Mouse (Mus musculus): ENCODE measurements around the gene Wipi1. TPM values are rescaled to one million over a fixed set of nuclear protein-coding genes. Genes with fewer than 3 reads are reported as not detected.
"Not testable (repeated sequence)": the region's sequence is repeated elsewhere in the genome, so short reads cannot be mapped to it uniquely, and the experiment has no call there.

Gene Wipi1
- polyA plus RNA-seq, 1 experiment = not detected

GRCm38 (mm10) chr11:109627648-109628047 lies 15.9 kb upstream of the Wipi1 start:
- H3K4me1 ChIP-seq (ENCODE audit: control insufficient read depth, insufficient read depth, low read length) = peaks cover 4% of the 10 kb centered on the region; the same call in 1 of the 2 replicates
- no peak overlapping the region for H3K4me3 ChIP-seq (ENCODE audit: insufficient read depth, low read depth, low read length)
- no peak overlapping the region for H3K27ac ChIP-seq (ENCODE audit: insufficient read depth, low read depth, low read length)
- 92% methylated on average over 4 of the region's 4 CpGs for WGBS
- no peak for TF ChIP-seq POLR2A (IDR thresholded peaks at IDR 0.05; ENCODE audit: insufficient read depth, low read depth, low read length)
- no peak for TF ChIP-seq CTCF (IDR thresholded peaks at IDR 0.05; ENCODE audit: insufficient read depth, low read depth, low read length)

- no peak for TF ChIP-seq POLR2A (IDR thresholded peaks at IDR 0.05; ENCODE audit: insufficient read depth, low read depth, low read length)
- no peak for TF ChIP-seq CTCF (IDR thresholded peaks at IDR 0.05; ENCODE audit: insufficient read depth, low read depth, low read length)
- Histone ChIP-seq H3K4me3 (ENCODE audit: insufficient read depth, low read depth, low read length) (no peak overlapping the region), H3K27ac (ENCODE audit: insufficient read depth, low read depth, low read length) (no peak overlapping the region), H3K4me1 (ENCODE audit: control insufficient read depth, insufficient read depth, low read length) (peaks cover 7% of the 10 kb centered on the region)
- 89% methylated on average over 7 of the region's 7 CpGs for WGBS
Measured at GRCm38 (mm10) chr11:109623238-109623637, 11.5 kb upstream of the Wipi1 start.

GRCm38 (mm10) chr11:109622518-109623037 lies 10.8 kb upstream of the Wipi1 start:
- H3K27ac ChIP-seq (ENCODE audit: insufficient read depth, low read depth, low read length) = no peak overlapping the region
- TF ChIP-seq POLR2A (IDR thresholded peaks at IDR 0.05; ENCODE audit: insufficient read depth, low read depth, low read length) (no peak), CTCF (IDR thresholded peaks at IDR 0.05; ENCODE audit: insufficient read depth, low read depth, low read length) (no peak)
- H3K4me1 ChIP-seq (ENCODE audit: control insufficient read depth, insufficient read depth, low read length) = peaks cover 7% of the 10 kb centered on the region
- no peak overlapping the region for H3K4me3 ChIP-seq (ENCODE audit: insufficient read depth, low read depth, low read length)
- WGBS = 34% methylated on average over 15 of the region's 15 CpGs

GRCm38 (mm10) chr11:109621183-109621582 lies 9.4 kb upstream of the Wipi1 start:
- peaks cover 10% of the 10 kb centered on the region for H3K4me1 ChIP-seq (ENCODE audit: control insufficient read depth, insufficient read depth, low read length)
- H3K4me3 ChIP-seq (ENCODE audit: insufficient read depth, low read depth, low read length) = no peak overlapping the region
- TF ChIP-seq CTCF (IDR thresholded peaks at IDR 0.05; ENCODE audit: insufficient read depth, low read depth, low read length) (no peak), POLR2A (IDR thresholded peaks at IDR 0.05; ENCODE audit: insufficient read depth, low read depth, low read length) (no peak)
- no peak overlapping the region for H3K27ac ChIP-seq (ENCODE audit: insufficient read depth, low read depth, low read length)
- 16% methylated on average over 2 of the region's 2 CpGs for WGBS

- no peak overlapping the region for H3K27ac ChIP-seq (ENCODE audit: insufficient read depth, low read depth, low read length)
- no peak for TF ChIP-seq POLR2A (IDR thresholded peaks at IDR 0.05; ENCODE audit: insufficient read depth, low read depth, low read length)
- TF ChIP-seq CTCF (IDR thresholded peaks at IDR 0.05; ENCODE audit: insufficient read depth, low read depth, low read length) = no peak
- 77% methylated on average over 6 of the region's 6 CpGs for WGBS
- peaks cover 10% of the 10 kb centered on the region for H3K4me1 ChIP-seq (ENCODE audit: control insufficient read depth, insufficient read depth, low read length)
- H3K4me3 ChIP-seq (ENCODE audit: insufficient read depth, low read depth, low read length) = no peak overlapping the region
Measured at GRCm38 (mm10) chr11:109620356-109620755, 8.6 kb upstream of the Wipi1 start.

- H3K4me3 ChIP-seq (ENCODE audit: insufficient read depth, low read depth, low read length); H3K27ac ChIP-seq (ENCODE audit: insufficient read depth, low read depth, low read length): not testable (repeated sequence)
- H3K4me1 ChIP-seq (ENCODE audit: control insufficient read depth, insufficient read depth, low read length) = peaks cover 10% of the 10 kb centered on the region
- 45% methylated on average over 8 of the region's 8 CpGs for WGBS
Measured at GRCm38 (mm10) chr11:109619055-109619454, 7.3 kb upstream of the Wipi1 start.

GRCm38 (mm10) chr11:109616766-109617165 lies 5.0 kb upstream of the Wipi1 start:
- no peak overlapping the region; the same call in 1 of the 2 replicates for H3K27ac ChIP-seq (ENCODE audit: insufficient read depth, low read depth, low read length)
- H3K4me1 ChIP-seq (ENCODE audit: control insufficient read depth, insufficient read depth, low read length) = peaks cover 3% of the 10 kb centered on the region; the same call in 1 of the 2 replicates
- H3K4me3 ChIP-seq (ENCODE audit: insufficient read depth, low read depth, low read length) = no peak overlapping the region
- TF ChIP-seq CTCF (IDR thresholded peaks at IDR 0.05; ENCODE audit: insufficient read depth, low read depth, low read length) (no peak), POLR2A (IDR thresholded peaks at IDR 0.05; ENCODE audit: insufficient read depth, low read depth, low read length) (no peak)
- 48% methylated on average over 4 of the region's 4 CpGs for WGBS

GRCm38 (mm10) chr11:109616352-109616751 lies 4.6 kb upstream of the Wipi1 start:
- 54% methylated on average over 4 of the region's 4 CpGs for WGBS
- no peak overlapping the region for H3K4me3 ChIP-seq (ENCODE audit: insufficient read depth, low read depth, low read length)
- peaks cover 3% of the 10 kb centered on the region; the same call in 1 of the 2 replicates for H3K4me1 ChIP-seq (ENCODE audit: control insufficient read depth, insufficient read depth, low read length)
- H3K27ac ChIP-seq (ENCODE audit: insufficient read depth, low read depth, low read length) = no peak overlapping the region
- TF ChIP-seq CTCF (IDR thresholded peaks at IDR 0.05; ENCODE audit: insufficient read depth, low read depth, low read length) (no peak), POLR2A (IDR thresholded peaks at IDR 0.05; ENCODE audit: insufficient read depth, low read depth, low read length) (no peak)

GRCm38 (mm10) chr11:109615286-109615685 lies 3.5 kb upstream of the Wipi1 start:
- H3K27ac ChIP-seq (ENCODE audit: insufficient read depth, low read depth, low read length) = no peak overlapping the region
- peaks cover 9% of the 10 kb centered on the region for H3K4me1 ChIP-seq (ENCODE audit: control insufficient read depth, insufficient read depth, low read length)
- 72% methylated on average over 9 of the region's 9 CpGs for WGBS
- no peak overlapping the region for H3K4me3 ChIP-seq (ENCODE audit: insufficient read depth, low read depth, low read length)
- no peak for TF ChIP-seq CTCF (IDR thresholded peaks at IDR 0.05; ENCODE audit: insufficient read depth, low read depth, low read length)
- TF ChIP-seq POLR2A (IDR thresholded peaks at IDR 0.05; ENCODE audit: insufficient read depth, low read depth, low read length) = no peak

Data from olfactory bulb, adult 2 months (tissue).